Mouse (Mus musculus): ENCODE results near the gene Lyrm7. TPM values are rescaled to one million over a fixed set of nuclear protein-coding genes. Genes with fewer than 3 reads are reported as not detected.

Gene Lyrm7
- polyA plus RNA-seq (2014; fragmentation: Illumina TruSeq; extraction: RNeasy Lipid Tissue Mini Kit (QIAGEN cat#74804); ENCODE audit: low read depth, low replicate concordance): 23.3 TPM

DNA sequence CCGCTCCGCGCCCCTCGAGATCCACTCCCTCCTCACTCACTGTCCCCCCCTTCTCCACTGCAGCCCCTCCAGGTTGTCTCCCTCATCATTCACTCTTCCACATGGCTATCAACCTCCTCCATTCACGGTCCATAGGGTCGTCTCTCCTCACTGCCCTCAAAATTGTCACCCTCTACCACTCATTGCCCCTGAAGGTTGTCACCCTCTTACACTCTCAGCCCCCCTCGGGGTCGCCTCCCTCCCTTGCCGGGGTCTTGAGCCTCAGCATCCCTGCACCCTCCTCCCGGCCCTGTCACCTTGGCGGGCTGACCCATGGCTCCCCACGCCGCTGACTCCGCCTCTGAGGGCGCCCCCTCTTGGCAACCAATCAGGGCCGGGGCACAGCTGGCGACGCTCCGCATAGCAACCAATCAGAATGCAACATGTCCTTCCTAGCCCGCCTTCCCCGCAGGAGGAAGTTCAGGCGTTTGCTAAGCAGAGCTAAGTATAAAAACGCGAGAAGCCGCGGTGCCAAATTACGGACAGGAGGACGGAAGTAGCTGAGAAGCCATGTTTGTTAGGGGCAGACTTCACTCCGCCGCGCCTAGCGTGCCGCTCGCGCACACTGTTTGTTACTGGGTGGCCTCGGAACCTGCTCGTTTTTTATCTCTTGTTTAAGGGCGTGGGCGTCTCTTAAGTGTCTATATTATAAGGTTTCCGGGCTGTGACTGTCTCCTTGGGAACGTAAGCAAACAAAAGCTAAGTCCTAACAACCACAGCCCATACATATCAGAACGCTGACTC is at the start of gene Lyrm7:
Lyrm7 (minus strand) TSS at position 661 of the 783 bp plus-strand sequence.

DNA sequence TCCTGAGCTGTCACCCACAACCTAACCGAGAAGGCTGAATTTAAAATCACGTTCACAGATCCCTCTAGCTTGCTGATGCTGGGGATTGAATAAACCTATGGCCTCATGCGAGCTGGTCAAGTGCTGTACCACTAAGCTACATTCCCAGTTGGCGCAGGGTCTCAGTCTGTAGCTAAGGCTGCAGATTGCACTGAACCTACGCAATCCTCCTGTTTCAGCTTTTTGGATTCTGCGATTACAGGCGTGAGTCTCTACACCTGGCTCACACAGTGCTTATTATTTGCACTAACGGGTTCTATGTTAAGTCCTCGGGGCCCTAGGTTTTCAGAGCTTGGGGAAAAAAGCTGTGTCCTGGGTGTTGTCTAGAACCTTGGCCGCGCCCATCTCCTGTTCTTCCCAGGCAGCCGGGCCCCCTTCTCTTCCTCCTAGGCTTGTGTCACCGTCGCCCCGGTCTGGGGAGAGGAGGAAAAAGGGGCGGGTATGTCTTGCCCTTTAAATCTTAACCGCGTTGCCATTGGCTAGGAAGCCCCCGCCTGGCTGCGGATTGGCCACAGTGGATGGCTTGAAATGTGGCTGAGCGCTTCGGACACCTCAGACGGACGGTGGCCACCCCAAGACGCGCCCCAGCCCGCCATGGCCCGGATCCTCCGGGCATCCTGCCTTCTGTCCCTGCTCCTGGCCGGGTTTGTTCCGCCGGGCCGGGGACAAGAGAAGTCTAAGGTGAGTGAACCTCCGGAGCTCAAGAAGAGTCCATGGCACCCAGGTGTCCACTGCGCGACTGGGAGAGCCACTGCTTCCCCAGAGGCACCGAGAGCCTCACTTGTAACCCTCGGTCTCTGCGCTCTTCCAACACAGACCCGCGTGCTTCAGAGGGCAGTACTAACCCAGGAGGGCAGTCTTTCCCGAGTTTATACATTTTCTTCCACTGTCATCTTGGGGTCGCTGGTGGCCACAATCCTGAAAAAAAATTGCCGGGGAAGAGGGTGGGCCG is 41.9 kb upstream of the Lyrm7 start, which contains the start of gene Gpx3:
Gpx3 (plus strand) TSS at position 121 of the 991 bp plus-strand sequence.

DNA sequence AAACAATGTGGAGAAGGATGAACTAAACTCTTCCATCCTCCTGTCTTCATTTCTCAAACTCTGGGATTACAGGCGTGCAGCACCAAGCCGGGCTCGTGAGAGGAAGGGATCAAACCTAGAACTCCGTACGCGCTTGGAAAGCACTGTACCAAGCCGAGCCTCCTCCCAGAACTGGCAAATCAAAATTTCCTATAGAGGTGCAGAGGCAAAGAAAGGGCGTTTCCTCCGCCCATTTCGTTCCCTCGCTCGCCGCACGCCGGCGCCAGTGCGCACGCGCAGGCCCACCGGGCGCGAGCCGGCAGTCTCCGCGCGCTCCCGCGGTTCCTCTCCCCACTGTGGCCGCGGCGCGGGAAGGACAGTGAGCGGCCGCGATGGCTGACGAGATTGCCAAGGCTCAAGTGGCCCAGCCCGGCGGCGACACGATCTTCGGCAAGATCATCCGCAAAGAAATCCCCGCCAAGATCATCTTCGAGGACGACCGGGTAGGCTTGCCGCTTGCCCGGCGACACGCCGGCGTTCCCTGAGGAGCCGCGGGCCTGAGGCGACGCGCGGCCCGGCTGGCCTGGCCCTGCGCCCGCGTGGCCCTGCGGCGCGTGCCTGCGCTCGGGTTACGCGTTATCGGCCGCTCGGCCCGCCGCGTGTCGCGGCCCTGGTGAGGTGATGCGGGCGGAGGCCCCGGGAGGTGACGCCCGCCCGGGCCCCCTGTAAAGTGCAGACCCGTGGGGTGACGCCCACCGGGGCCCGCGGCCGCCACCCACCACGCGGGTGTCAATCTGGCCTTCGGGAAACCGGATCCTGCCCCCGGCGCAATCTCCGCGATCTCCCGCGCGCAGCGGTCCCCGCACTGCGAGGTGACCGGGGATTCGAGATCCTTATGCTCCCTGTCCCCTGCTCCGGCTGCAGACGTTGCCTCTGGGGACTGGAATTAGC is 5.7 kb upstream of the Lyrm7 start, which contains the start of gene Hint1:
Hint1 (plus strand) TSS at position 265 of the 930 bp plus-strand sequence.

GRCm38 (mm10) chr11:54787488-54788474 is 72.9 kb downstream of the Lyrm7 start, which contains the start of gene Cdc42se2:
Gene Cdc42se2 (minus strand): TSS chr11:54787675.

Other genes with a start within 250 kb of the Lyrm7 start
- 57.8 TPM for gene Cdc42se2, start 73.2 kb downstream of the Lyrm7 start, polyA plus RNA-seq (2014; fragmentation: Illumina TruSeq; extraction: RNeasy Lipid Tissue Mini Kit (QIAGEN cat#74804); ENCODE audit: low read depth, low replicate concordance)
- 437 TPM for gene Hint1, start 5.5 kb upstream of the Lyrm7 start, polyA plus RNA-seq (2014; fragmentation: Illumina TruSeq; extraction: RNeasy Lipid Tissue Mini Kit (QIAGEN cat#74804); ENCODE audit: low read depth, low replicate concordance)
- 23.6 TPM for gene Gpx3, start 41.5 kb upstream of the Lyrm7 start, polyA plus RNA-seq (2014; fragmentation: Illumina TruSeq; extraction: RNeasy Lipid Tissue Mini Kit (QIAGEN cat#74804); ENCODE audit: low read depth, low replicate concordance)
- 5.0 TPM for gene Tnip1, start 102.0 kb upstream of the Lyrm7 start, polyA plus RNA-seq (2014; fragmentation: Illumina TruSeq; extraction: RNeasy Lipid Tissue Mini Kit (QIAGEN cat#74804); ENCODE audit: low read depth, low replicate concordance)
- gene Anxa6, start 172.5 kb upstream of the Lyrm7 start, polyA plus RNA-seq (2014; fragmentation: Illumina TruSeq; extraction: RNeasy Lipid Tissue Mini Kit (QIAGEN cat#74804); ENCODE audit: low read depth, low replicate concordance): 5.7 TPM
- gene Ccdc69, start 217.2 kb upstream of the Lyrm7 start, polyA plus RNA-seq (2014; fragmentation: Illumina TruSeq; extraction: RNeasy Lipid Tissue Mini Kit (QIAGEN cat#74804); ENCODE audit: low read depth, low replicate concordance): 2.6 TPM
- gene Gm2a, start 237.2 kb upstream of the Lyrm7 start, polyA plus RNA-seq (2014; fragmentation: Illumina TruSeq; extraction: RNeasy Lipid Tissue Mini Kit (QIAGEN cat#74804); ENCODE audit: low read depth, low replicate concordance): 16.9 TPM